10 mouse cellular contexts compared by ENCODE assay signal in genomic region chr8:106854534-106855241, GRCm38 (mm10). TPM values are rescaled to one million over a fixed set of nuclear protein-coding genes. Genes with fewer than 3 reads are reported as not detected.
A peak's percentile ranks its signal among the peaks of the same experiment; 100 is the strongest.
DNase-seq lines count a peak whose midpoint lies in the region; ATAC-seq and TF ChIP-seq lines count a peak whose summit lies in the region.
"Had no signal": no experiment of that assay in that cellular context is flagged by ENCODE, and none has a peak within 500 bp of the region (broad histone marks: within the 10 kb centered on the region; RNA-seq: fewer than 3 reads in every experiment).

No protein-coding gene starts in this region.

- 0 out of 2 replicates have a peak, but pooled peaks have one; percentile 7 for TF ChIP-seq CTCF in forebrain, postnatal 0 days (IDR thresholded peaks at IDR 0.05; ENCODE audit: low read depth)
- peak; percentile 33 for TF ChIP-seq CTCF in midbrain, postnatal 0 days (IDR thresholded peaks at IDR 0.05)
- peak; percentile 49 for TF ChIP-seq CTCF in kidney, postnatal 0 days (IDR thresholded peaks at IDR 0.05; ENCODE audit: low read depth)

- ATAC-seq in forebrain, postnatal 0 days = no peak
- no peak for ATAC-seq in forebrain, embryonic 15.5 days (replicated peaks)
- no peak for ATAC-seq in midbrain, postnatal 0 days (ENCODE audit: low FRiP score)
- ATAC-seq in midbrain, embryonic 13.5 days = no peak
- peak; percentile 60 for ATAC-seq in kidney, postnatal 0 days (replicated peaks; ENCODE audit: low FRiP score, low read depth)

- no peak overlapping the region for H3K4me2 ChIP-seq in forebrain, postnatal 0 days (ENCODE audit: low read depth)
- H3K4me2 ChIP-seq in forebrain, embryonic 15.5 days (replicated peaks) = no peak overlapping the region
- H3K4me2 ChIP-seq in midbrain, postnatal 0 days (ENCODE audit: low read depth, low read length, poor library complexity, severe bottlenecking) = no peak overlapping the region
- H3K4me2 ChIP-seq in midbrain, embryonic 13.5 days (replicated peaks) = no peak overlapping the region
- no peak overlapping the region for H3K4me2 ChIP-seq in kidney, postnatal 0 days (ENCODE audit: low read length)
- H3K4me2 ChIP-seq: limb, embryonic 15.5 days had no signal

- no peaks in the 10 kb centered on the region for H3K9me3 ChIP-seq in forebrain, postnatal 0 days (ENCODE audit: low read length)
- H3K9me3 ChIP-seq in forebrain, embryonic 15.5 days = no peaks in the 10 kb centered on the region
- no peaks in the 10 kb centered on the region for H3K9me3 ChIP-seq in midbrain, postnatal 0 days (ENCODE audit: low read length)
- no peaks in the 10 kb centered on the region for H3K9me3 ChIP-seq in midbrain, embryonic 13.5 days
- no peaks in the 10 kb centered on the region for H3K9me3 ChIP-seq in kidney, postnatal 0 days (replicated peaks; ENCODE audit: low read length)
- H3K9me3 ChIP-seq: limb, embryonic 15.5 days had no signal

- no peaks in the 10 kb centered on the region for H3K36me3 ChIP-seq in forebrain, postnatal 0 days (ENCODE audit: insufficient read depth)
- no peaks in the 10 kb centered on the region for H3K36me3 ChIP-seq in forebrain, embryonic 15.5 days
- H3K36me3 ChIP-seq in midbrain, postnatal 0 days (ENCODE audit: insufficient read depth, low read length) = no peaks in the 10 kb centered on the region
- no peaks in the 10 kb centered on the region; the same call in 1 of the 2 replicates for H3K36me3 ChIP-seq in midbrain, embryonic 13.5 days
- no peaks in the 10 kb centered on the region for H3K36me3 ChIP-seq in kidney, postnatal 0 days (ENCODE audit: insufficient read depth, low read length)

- DNase-seq in forebrain, postnatal 0 days = no peak
- DNase-seq in midbrain, postnatal 0 days (ENCODE audit: low spot score) = no peak
- peak; percentile 56 for DNase-seq in kidney, postnatal 0 days (ENCODE audit: low spot score)
- peak; percentile 47 for DNase-seq in yolk sac, embryonic 10.5 days (ENCODE audit: low spot score)
- no peak for DNase-seq in gastrocnemius, postnatal 10 days
- DNase-seq in urinary bladder, adult 2 months (ENCODE audit: low spot score) = no peak
- DNase-seq: cerebellum, postnatal 14 days had no signal

- no peak overlapping the region for H3K27ac ChIP-seq in forebrain, postnatal 0 days (ENCODE audit: low read depth, low read length)
- H3K27ac ChIP-seq in forebrain, embryonic 15.5 days (replicated peaks) = no peak overlapping the region
- H3K27ac ChIP-seq in midbrain, postnatal 0 days (ENCODE audit: low read depth, low read length) = no peak overlapping the region
- no peak overlapping the region for H3K27ac ChIP-seq in midbrain, embryonic 13.5 days
- peak overlapping the region; percentile 11; the same call in 1 of the 2 replicates for H3K27ac ChIP-seq in kidney, postnatal 0 days
- H3K27ac ChIP-seq: limb, embryonic 15.5 days had no signal

- H3K9ac ChIP-seq in forebrain, postnatal 0 days = no peak overlapping the region
- no peak overlapping the region for H3K9ac ChIP-seq in forebrain, embryonic 15.5 days (replicated peaks)
- H3K9ac ChIP-seq in midbrain, postnatal 0 days (replicated peaks; ENCODE audit: low read length, poor library complexity, severe bottlenecking) = no peak overlapping the region; the same call in 1 of the 2 replicates
- no peak overlapping the region for H3K9ac ChIP-seq in midbrain, embryonic 13.5 days (replicated peaks)
- no peak overlapping the region for H3K9ac ChIP-seq in kidney, postnatal 0 days (ENCODE audit: low read depth, low read length)
- H3K9ac ChIP-seq: limb, embryonic 15.5 days had no signal

- no peaks in the 10 kb centered on the region for H3K27me3 ChIP-seq in forebrain, postnatal 0 days (ENCODE audit: insufficient read depth, low read length)
- no peaks in the 10 kb centered on the region for H3K27me3 ChIP-seq in forebrain, embryonic 15.5 days
- no peaks in the 10 kb centered on the region for H3K27me3 ChIP-seq in midbrain, postnatal 0 days (ENCODE audit: insufficient read depth, low read length)
- no peaks in the 10 kb centered on the region for H3K27me3 ChIP-seq in midbrain, embryonic 13.5 days
- H3K27me3 ChIP-seq in kidney, postnatal 0 days (ENCODE audit: insufficient read depth, low read length) = no peaks in the 10 kb centered on the region
- H3K27me3 ChIP-seq: limb, embryonic 15.5 days had no signal

- H3K4me3 ChIP-seq in forebrain, postnatal 0 days (ENCODE audit: low read depth, low read length) = no peak overlapping the region
- no peak overlapping the region for H3K4me3 ChIP-seq in forebrain, embryonic 15.5 days
- no peak overlapping the region for H3K4me3 ChIP-seq in midbrain, postnatal 0 days (ENCODE audit: low read depth, low read length)
- H3K4me3 ChIP-seq in midbrain, embryonic 13.5 days (replicated peaks) = no peak overlapping the region
- no peak overlapping the region for H3K4me3 ChIP-seq in kidney, postnatal 0 days (replicated peaks; ENCODE audit: low read depth, low read length)
- H3K4me3 ChIP-seq: limb, embryonic 15.5 days had no signal

- WGBS in forebrain, postnatal 0 days = 54% methylated on average over 8 of the region's 8 CpGs
- WGBS in forebrain, embryonic 15.5 days = 46% methylated on average over 8 of the region's 8 CpGs
- 40% methylated on average over 8 of the region's 8 CpGs for WGBS in midbrain, postnatal 0 days
- 50% methylated on average over 8 of the region's 8 CpGs for WGBS in midbrain, embryonic 13.5 days
- WGBS in kidney, postnatal 0 days = 37% methylated on average over 8 of the region's 8 CpGs

- no peaks in the 10 kb centered on the region for H3K4me1 ChIP-seq in forebrain, postnatal 0 days (ENCODE audit: insufficient read depth)
- H3K4me1 ChIP-seq in forebrain, embryonic 15.5 days = 0 out of 2 replicates have a peak, but pooled peaks cover 2% of the 10 kb centered on the region
- H3K4me1 ChIP-seq in midbrain, postnatal 0 days (ENCODE audit: insufficient read depth, low read length) = no peaks in the 10 kb centered on the region
- H3K4me1 ChIP-seq in midbrain, embryonic 13.5 days (replicated peaks) = no peaks in the 10 kb centered on the region
- 0 out of 2 replicates have a peak, but pooled peaks cover 3% of the 10 kb centered on the region for H3K4me1 ChIP-seq in kidney, postnatal 0 days (replicated peaks; ENCODE audit: insufficient read depth, low read length)
- H3K4me1 ChIP-seq: limb, embryonic 15.5 days had no signal

RNA-seq across cellular contexts. Expression of gene Has3, which starts 15.4 kb away (rescaled TPM):
- total RNA-seq in forebrain, postnatal 0 days (2014; rRNA removed) = 18.1 and 19.7 TPM in 2 replicates
- 0.77 and 0.86 TPM in 2 replicates for polyA plus RNA-seq in forebrain, postnatal 0 days (2015; fragmentation: Nextera tagmentation; extraction: Ambion mirVana)
- 0.89 and 0.95 TPM in 2 replicates for polyA plus RNA-seq in forebrain, embryonic 15.5 days (2015; fragmentation: Nextera tagmentation; extraction: Ambion mirVana)
- 16.6 and 20.2 TPM in 2 replicates for total RNA-seq in midbrain, postnatal 0 days (2014; rRNA removed)
- polyA plus RNA-seq in midbrain, postnatal 0 days (2015; fragmentation: Nextera tagmentation; extraction: Ambion mirVana) = 0.42 and 0.89 TPM in 2 replicates
- 0.97 and 1.3 TPM in 2 replicates for polyA plus RNA-seq in midbrain, embryonic 13.5 days (2015; fragmentation: Nextera tagmentation; extraction: Ambion mirVana)
- polyA plus RNA-seq in kidney, postnatal 0 days (2015; fragmentation: Nextera tagmentation; extraction: Ambion mirVana) = 0.41 and 0.54 TPM in 2 replicates
- 1 to 10 TPM; 2.1 to 3.4 TPM for total RNA-seq in gastrocnemius, postnatal 10 days (2021)
- polyA plus RNA-seq in urinary bladder, adult 2 months (2012; rRNA removed) = 3.1 TPM in 2 replicates

RNA-seq across cellular contexts. Expression of gene Utp4, which starts 38.7 kb away (rescaled TPM):
- 22.2 and 23.2 TPM in 2 replicates for total RNA-seq in forebrain, postnatal 0 days (2014; rRNA removed)
- 26.9 and 30.4 TPM in 2 replicates for polyA plus RNA-seq in forebrain, postnatal 0 days (2015; fragmentation: Nextera tagmentation; extraction: Ambion mirVana)
- 49.1 and 49.4 TPM in 2 replicates for polyA plus RNA-seq in forebrain, embryonic 15.5 days (2015; fragmentation: Nextera tagmentation; extraction: Ambion mirVana)
- total RNA-seq in midbrain, postnatal 0 days (2014; rRNA removed) = 23.5 and 23.7 TPM in 2 replicates
- 27.4 and 28.0 TPM in 2 replicates for polyA plus RNA-seq in midbrain, postnatal 0 days (2015; fragmentation: Nextera tagmentation; extraction: Ambion mirVana)
- polyA plus RNA-seq in midbrain, embryonic 13.5 days (2015; fragmentation: Nextera tagmentation; extraction: Ambion mirVana) = 44.9 and 48.1 TPM in 2 replicates
- 59.2 and 62.1 TPM in 2 replicates for polyA plus RNA-seq in kidney, postnatal 0 days (2015; fragmentation: Nextera tagmentation; extraction: Ambion mirVana)
- total RNA-seq in gastrocnemius, postnatal 10 days (2021) = 10 to 100 TPM; 18.1 to 21.7 TPM
- 24.7 and 30.2 TPM in 2 replicates for polyA plus RNA-seq in urinary bladder, adult 2 months (2012; rRNA removed)

Comparison
In these comparisons a context has a peak if more than half of its experiments do, and no peak if none do; other contexts are left out.
1. DNase-seq: peak in kidney, postnatal 0 days (single experiment) and yolk sac, embryonic 10.5 days (single experiment); none in forebrain, postnatal 0 days (single experiment), midbrain, postnatal 0 days (single experiment), gastrocnemius, postnatal 10 days (single experiment) and urinary bladder, adult 2 months (single experiment).
2. Peak in every context shown above with its lines, with median percentiles within 50 percentile points of each other: CTCF ChIP-seq.